Mouse (Mus musculus): ENCODE data around the gene Atg14. TPM values are rescaled to one million over a fixed set of nuclear protein-coding genes. Genes with fewer than 3 reads are reported as not detected.

The Atg14 gene
- total and polyA plus RNA-seq, 3 experiments, result 3.2 to 9.4 (median 3.6) TPM

GRCm38 (mm10) chr14:47498632-47499031, 71.8 kb downstream of the Atg14 start:
- dilution Hi-C loops (cut with MboI; ENCODE audit: extremely low pct_ligation_motif_present, extremely low pct_unique_long_range_greater_than_20kb, low sequenced_read_pairs), result no loop called here
- Histone ChIP-seq H3K36me3 (replicated peaks in 1 of 2; ENCODE audit: control insufficient read depth in 1 of 2, insufficient read depth in 1 of 2, low read length in 1 of 2) (peaks cover 0 to 37% of the 10 kb centered on the region in 2 experiments), H3K4me3 (replicated peaks in 1 of 3; ENCODE audit: low read depth in 2 of 3, low read length in 2 of 3, poor library complexity in 1 of 3) (no peak overlapping the region), H3K79me2 (replicated peaks; ENCODE audit: control insufficient read depth, extremely low read depth, insufficient read depth, poor library complexity, severe bottlenecking) (peaks cover 2% of the 10 kb centered on the region; the same call in 1 of the 2 replicates), H3K9ac (ENCODE audit: insufficient read depth, low read depth) (no peak overlapping the region), H3K27ac (ENCODE audit: insufficient read depth, low read depth) (no peak overlapping the region), H3K27me3 (replicated peaks) (no peaks in the 10 kb centered on the region), H3K9me3 (replicated peaks; ENCODE audit: low read length) (no peaks in the 10 kb centered on the region), H3K4me2 (ENCODE audit: insufficient read depth, low read depth, poor library complexity, severe bottlenecking) (no peak overlapping the region), H3K4me1 (ENCODE audit: control insufficient read depth in 1 of 2, insufficient read depth in 2 of 2) (no peaks in the 10 kb centered on the region)
- no peak for DNase-seq (ENCODE audit: extremely low read depth)
- TF ChIP-seq BHLHE40 (IDR thresholded peaks at IDR 0.05; ENCODE audit: low read depth, low read length) (no peak), UBTF (IDR thresholded peaks at IDR 0.05; ENCODE audit: low read depth, low read length) (no peak), NELFE (IDR thresholded peaks at IDR 0.05; ENCODE audit: low read depth, low read length) (no peak), TCF12 (IDR thresholded peaks at IDR 0.05; ENCODE audit: low read depth, low read length) (no peak), USF2 (conservative IDR thresholded peaks at IDR 0.05; ENCODE audit: low read depth, low read length) (no peak), ELF1 (IDR thresholded peaks at IDR 0.05; ENCODE audit: low read depth, low read length) (no peak), CHD1 (IDR thresholded peaks at IDR 0.05; ENCODE audit: low read depth, low read length) (no peak), MAZ (IDR thresholded peaks at IDR 0.05; ENCODE audit: low read depth, low read length) (no peak), RCOR1 (conservative IDR thresholded peaks at IDR 0.05; ENCODE audit: low read depth, low read length) (no peak), SMC3 (IDR thresholded peaks at IDR 0.05; ENCODE audit: low read depth, low read length) (no peak), MYC (IDR thresholded peaks at IDR 0.05; ENCODE audit: low read depth, low read length) (no peak), CTCF (conservative IDR thresholded peaks at IDR 0.05 in 1 of 2, IDR thresholded peaks at IDR 0.05 in 1 of 2; ENCODE audit: low read depth in 2 of 2, low read length in 2 of 2) (no peak), ZKSCAN1 (IDR thresholded peaks at IDR 0.05; ENCODE audit: borderline replicate concordance, low read depth, low read length) (no peak), POLR2AphosphoS2 (IDR thresholded peaks at IDR 0.05; ENCODE audit: low read depth, low read length) (no peak), CHD2 (IDR thresholded peaks at IDR 0.05; ENCODE audit: low read length) (no peak)
- in situ Hi-C loops (cut with MboI; ENCODE audit: low pct_ligation_motif_present, low pct_unique_long_range_greater_than_20kb, low sequenced_read_pairs), result no loop called here

DNA sequence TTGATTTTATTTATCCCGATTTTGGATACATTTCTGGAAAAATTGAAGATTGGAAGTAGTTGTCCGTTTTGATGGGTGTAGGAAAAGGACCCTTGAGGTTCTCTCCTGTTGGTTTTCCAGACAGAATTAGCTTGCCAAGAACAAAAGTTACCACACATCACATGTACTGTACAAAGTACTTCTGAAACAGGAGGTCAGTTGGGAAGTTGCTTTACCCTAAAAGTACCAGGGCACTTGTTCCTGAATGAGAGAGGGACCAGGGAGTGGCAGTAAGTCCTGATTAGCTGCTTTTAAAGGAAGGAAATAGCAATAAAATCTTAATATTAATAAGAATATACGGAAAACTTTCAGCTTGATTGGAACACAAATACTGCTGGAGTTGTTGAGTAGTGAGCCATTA, 73.3 kb downstream of the Atg14 start:
- TF ChIP-seq BHLHE40 (IDR thresholded peaks at IDR 0.05; ENCODE audit: low read depth, low read length) (no peak), ZC3H11A (IDR thresholded peaks at IDR 0.05; ENCODE audit: low read depth, low read length) (no peak), ELF1 (IDR thresholded peaks at IDR 0.05; ENCODE audit: low read depth, low read length) (no peak), CHD1 (IDR thresholded peaks at IDR 0.05; ENCODE audit: low read depth, low read length) (no peak), POLR2AphosphoS2 (IDR thresholded peaks at IDR 0.05; ENCODE audit: low read depth, low read length) (no peak), ZMIZ1 (IDR thresholded peaks at IDR 0.05; ENCODE audit: low read depth, low read length) (no peak), KAT2A (IDR thresholded peaks at IDR 0.05; ENCODE audit: insufficient replicate concordance, low read length) (no peak), SIN3A (IDR thresholded peaks at IDR 0.05; ENCODE audit: low read length) (no peak), TCF12 (IDR thresholded peaks at IDR 0.05; ENCODE audit: low read depth, low read length) (no peak), IRF4 (IDR thresholded peaks at IDR 0.05; ENCODE audit: low read depth, low read length) (no peak), MEF2A (IDR thresholded peaks at IDR 0.05; ENCODE audit: borderline replicate concordance, low read depth, low read length) (no peak), CTCF (conservative IDR thresholded peaks at IDR 0.05 in 1 of 2, IDR thresholded peaks at IDR 0.05 in 1 of 2; ENCODE audit: low read depth in 2 of 2, low read length in 2 of 2) (no peak)
- in situ Hi-C loops (cut with MboI; ENCODE audit: low pct_ligation_motif_present, low pct_unique_long_range_greater_than_20kb, low sequenced_read_pairs) (no loop called here), dilution Hi-C loops (cut with MboI; ENCODE audit: extremely low pct_ligation_motif_present, extremely low pct_unique_long_range_greater_than_20kb, low sequenced_read_pairs) (no loop called here)

More for the DNA sequence above, 73.3 kb downstream of the Atg14 start:
- Histone ChIP-seq H3K36me3 (replicated peaks in 1 of 2; ENCODE audit: control insufficient read depth in 1 of 2, insufficient read depth in 1 of 2, low read length in 1 of 2) (peaks cover 0 to 32% of the 10 kb centered on the region in 2 experiments), H3K4me3 (replicated peaks in 1 of 3; ENCODE audit: low read depth in 2 of 3, low read length in 2 of 3, poor library complexity in 1 of 3) (no peak overlapping the region), H3K9me3 (replicated peaks; ENCODE audit: low read length) (no peaks in the 10 kb centered on the region), H3K4me2 (ENCODE audit: insufficient read depth, low read depth, poor library complexity, severe bottlenecking) (no peak overlapping the region), H3K4me1 (ENCODE audit: control insufficient read depth in 1 of 2, insufficient read depth in 2 of 2) (no peaks in the 10 kb centered on the region), H3K27ac (ENCODE audit: insufficient read depth, low read depth) (no peak overlapping the region), H3K9ac (ENCODE audit: insufficient read depth, low read depth) (no peak overlapping the region), H3K27me3 (replicated peaks) (no peaks in the 10 kb centered on the region), H3K79me2 (replicated peaks; ENCODE audit: control insufficient read depth, extremely low read depth, insufficient read depth, poor library complexity, severe bottlenecking) (no peaks in the 10 kb centered on the region)
- no peak for DNase-seq (ENCODE audit: extremely low read depth)
